Mouse (Mus musculus): ENCODE data around the gene Rcor1. TPM values are rescaled to one million over a fixed set of nuclear protein-coding genes. Genes with fewer than 3 reads are reported as not detected.

Rcor1 gene
- total RNA-seq, 2 experiments from 2014 or later: 17.6 to 19.2 TPM

DNA sequence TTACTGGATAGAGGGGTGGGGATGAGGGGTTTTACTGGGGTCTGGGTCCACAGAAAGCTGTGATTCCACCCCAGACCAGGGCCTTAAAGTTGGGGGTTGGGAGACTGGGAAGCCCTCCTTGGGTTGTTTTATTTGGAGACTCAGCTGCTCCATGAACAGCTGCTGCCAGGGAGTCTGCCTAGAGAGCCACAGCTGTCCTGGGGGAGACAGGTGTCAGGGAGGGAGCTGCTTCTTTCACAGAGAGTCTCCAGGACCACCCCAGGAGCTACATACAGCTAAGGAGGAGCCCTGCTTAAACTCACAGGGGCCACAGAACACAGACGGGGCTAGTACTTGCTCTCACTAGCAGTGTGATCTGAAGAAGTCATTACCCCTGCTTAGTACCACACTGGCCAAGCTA lies 18.0 kb upstream of the Rcor1 start:
- no peak for DNase-seq (ENCODE audit: low spot score in 2 of 2)

DNA sequence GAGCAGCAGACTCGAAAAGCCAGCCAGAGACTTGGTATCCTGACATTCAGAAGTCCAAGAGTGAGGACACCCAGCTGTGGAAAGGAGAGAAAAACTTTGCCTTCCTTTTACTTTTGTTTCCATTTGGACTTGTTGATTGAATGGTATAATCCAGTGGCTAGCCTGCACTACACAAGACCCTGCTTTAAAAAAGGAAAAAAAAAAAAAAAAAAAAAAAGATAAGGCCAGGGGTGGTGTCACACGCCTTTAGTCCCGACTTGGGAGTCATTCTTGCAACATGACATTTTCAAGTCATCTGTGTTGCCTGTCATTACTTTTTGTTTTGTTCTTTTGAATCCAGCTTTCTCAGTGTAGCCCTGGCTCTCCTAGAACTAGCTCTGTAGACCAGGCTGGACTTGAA lies 17.6 kb upstream of the Rcor1 start:
- no peak for DNase-seq (ENCODE audit: low spot score in 2 of 2)

GRCm38 (mm10) chr12:111028176-111029167 lies 10.7 kb upstream of the Rcor1 start:
- no peak for DNase-seq (ENCODE audit: low spot score in 2 of 2)

DNA sequence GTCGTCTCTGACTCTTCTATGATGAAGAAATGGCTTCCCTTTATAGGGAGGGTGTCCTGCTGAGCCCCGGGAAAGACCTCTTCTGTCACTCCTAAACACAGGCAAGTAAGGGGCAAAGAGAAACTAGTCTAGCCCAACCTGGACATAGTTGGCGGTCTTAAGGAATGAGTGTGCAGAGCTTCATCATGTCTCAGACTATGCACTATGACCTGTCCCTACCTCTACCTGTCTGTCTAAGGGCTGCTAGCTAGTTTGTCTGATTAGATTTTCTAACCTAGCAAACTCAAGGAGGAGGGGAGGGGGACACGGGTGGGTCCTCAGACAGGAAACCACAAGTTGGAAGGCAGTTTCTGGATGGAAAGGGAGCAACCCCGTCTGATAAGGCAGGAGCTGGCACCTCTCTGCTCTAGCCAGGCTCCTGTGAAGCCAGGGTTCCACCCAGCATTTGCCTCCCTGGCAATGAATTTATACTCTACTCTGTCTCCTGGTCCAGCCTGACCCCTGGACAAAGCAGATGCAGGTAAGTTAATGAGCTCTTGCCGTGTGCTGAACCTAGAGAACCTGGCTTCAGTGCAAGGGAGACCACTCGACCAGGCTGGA lies 9.8 kb upstream of the Rcor1 start:
- no peak for DNase-seq (ENCODE audit: low spot score in 2 of 2)

- no peak for DNase-seq (ENCODE audit: low spot score in 2 of 2)
Observed at GRCm38 (mm10) chr12:111032839-111033238, 6.3 kb upstream of the Rcor1 start.

DNA sequence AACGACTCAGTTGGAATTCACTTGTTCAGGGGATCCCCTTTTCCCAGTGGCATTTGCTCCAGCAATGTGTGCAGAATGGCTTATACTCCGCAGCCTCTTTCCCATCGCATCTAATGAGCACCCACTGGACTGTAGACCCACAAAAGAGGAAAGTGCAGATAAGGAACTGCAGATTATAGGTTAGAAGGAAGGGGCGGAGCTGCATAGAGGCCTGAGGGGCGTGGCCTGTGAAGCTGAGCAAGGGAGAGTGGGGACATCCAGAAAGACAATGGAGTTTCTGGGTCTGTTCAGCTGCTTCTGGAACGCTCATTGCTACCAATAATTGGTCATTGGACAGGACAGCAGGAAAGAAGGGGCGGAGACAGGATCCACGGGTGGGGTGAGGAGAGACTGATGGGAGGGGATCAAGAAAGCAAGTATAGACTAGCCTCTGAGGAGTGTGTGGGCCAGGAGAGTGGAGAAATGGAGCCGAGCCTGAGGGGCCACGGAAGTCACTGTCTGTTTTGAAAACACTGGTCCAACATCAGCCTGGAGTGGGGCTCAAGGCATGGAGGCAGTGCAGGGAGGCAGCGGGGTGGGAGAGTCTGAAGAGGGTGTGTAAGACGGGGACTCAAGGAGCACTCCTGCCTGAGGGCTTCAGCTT lies 3.8 kb upstream of the Rcor1 start:
- no peak for DNase-seq (ENCODE audit: low spot score in 2 of 2)

DNA sequence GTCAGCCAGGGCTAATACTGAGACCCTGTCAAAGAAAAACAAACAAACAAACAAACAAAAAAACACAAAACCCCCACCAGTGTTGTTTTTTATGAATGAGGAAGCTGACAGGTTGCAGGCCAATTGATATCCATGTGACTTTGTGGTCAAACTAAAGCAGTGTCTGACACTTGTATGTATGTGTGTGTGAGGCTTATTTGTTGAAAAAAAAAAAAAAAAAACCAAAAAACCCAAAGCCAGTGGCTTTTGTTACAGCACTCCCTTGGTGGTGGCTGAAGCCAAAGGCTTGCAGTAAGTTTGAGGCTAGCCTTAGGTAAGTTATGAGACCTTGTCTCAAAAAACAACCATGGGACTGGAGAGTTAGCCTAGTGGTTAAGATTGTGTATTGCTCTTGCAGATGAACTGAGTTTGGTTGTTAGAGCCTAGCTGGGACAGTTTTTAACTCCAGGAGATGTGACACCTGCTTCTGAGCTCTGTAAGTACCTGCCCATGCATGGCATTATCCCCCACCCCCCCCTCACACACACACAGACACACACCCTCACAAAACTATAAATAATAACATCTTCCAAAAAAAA lies 2.9 kb upstream of the Rcor1 start:
- no peak for DNase-seq (ENCODE audit: low spot score in 2 of 2)

DNA sequence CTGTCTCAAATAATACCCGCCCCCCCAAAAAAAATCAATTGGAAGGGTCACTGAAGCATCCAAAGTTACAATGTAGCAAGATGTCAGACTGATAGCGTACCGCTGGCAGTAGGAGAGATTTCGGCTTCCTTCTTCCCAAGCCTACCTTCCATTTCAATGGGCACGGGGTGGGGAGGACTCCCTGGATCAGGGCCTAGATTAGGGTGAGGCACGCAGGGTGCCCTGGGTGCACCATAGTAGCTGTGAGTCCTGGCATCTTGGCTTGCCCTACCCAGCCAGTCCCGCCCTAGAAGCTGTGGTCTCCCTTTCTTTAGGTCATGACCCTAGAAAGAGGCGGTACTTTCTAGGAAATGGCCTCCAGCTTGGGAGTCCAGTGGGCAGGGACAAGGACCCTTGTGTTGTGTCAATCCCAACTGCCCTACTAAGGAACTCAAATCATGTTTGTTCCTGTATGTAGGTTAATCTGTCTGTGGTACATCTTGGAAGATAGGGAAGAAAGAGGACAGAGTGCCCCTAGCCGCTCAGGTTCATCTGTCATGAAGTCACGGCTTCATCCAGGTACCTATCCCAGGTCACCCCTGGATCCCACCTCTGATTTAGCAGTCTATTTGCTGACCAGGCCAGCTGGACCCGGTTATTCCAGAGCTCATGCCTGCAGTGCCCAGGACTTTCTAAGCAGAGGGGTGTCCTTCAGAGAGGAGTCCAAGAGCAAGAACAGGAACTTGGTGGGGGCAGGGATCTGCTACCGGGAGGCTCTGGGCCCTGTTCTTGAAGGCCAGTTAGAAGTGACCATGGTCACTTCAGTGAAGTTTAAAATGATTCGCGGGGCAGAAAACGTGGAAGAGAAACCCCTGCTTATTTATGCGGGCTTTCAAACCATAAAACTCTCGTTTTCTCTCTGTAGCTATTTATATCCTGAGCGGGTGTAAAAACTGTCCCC lies 1.6 kb upstream of the Rcor1 start:
- no peak for DNase-seq (ENCODE audit: low spot score in 2 of 2)

DNA sequence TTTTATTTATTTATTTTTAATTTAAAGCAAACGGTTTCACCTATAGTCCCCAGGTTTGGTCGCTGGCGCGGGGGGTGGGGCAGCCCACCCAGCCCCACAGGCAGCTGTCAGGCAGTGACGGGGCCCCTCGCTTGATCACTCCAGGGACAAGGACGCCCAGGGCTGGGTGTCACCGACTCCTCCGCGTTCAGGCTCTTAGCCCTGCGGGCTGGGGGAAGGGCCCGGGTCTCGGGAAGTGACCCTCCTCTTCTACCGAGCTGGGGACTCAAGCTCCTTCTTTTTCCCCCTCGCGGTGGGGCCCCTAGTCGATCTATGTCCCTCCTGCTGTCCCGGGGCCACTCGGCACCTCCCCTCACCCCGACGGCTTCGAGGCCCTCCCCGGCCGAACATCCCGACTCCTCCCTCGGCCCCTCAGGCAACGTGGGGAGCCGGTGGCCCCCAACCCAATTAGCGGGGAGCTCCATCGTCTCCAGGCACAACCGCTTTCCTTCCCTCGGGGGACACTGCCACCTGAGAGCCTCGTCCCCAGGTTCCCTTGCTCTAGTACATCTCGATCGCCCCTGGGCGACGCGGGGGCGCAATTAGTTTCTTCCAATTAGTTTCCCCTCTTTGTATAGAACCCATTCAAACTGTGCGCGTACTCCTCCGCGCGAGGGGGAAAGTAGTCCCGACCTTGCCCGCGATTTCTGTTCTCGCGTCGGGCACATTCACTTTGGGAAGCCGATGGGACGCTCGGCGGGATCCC lies 748 bp upstream of the Rcor1 start:
- DNase-seq (ENCODE audit: low spot score in 2 of 2): peak; percentile 55 to 92

GRCm38 (mm10) chr12:111039771-111040530 lies 800 bp downstream of the Rcor1 start:
- peak in 1 of 2 experiments; percentile 28 for DNase-seq (ENCODE audit: low spot score in 2 of 2)

DNA sequence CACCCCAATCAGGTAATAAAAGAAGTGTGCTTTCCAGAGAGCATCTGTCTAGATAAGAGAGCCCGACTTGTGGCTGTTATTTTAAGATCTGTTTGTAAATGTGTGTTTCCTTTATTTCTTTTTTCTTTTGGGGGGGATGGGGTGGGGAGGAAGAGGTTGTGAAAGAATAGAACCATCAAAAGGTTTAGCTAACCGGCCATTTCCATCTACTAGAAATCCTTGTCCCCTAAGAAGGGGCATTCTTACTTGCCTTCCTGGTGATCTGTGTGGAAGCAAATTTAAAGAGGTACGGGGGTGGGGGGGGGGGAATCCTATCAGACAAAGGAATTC lies 1.3 kb downstream of the Rcor1 start:
- DNase-seq (ENCODE audit: low spot score in 2 of 2): no peak

DNA sequence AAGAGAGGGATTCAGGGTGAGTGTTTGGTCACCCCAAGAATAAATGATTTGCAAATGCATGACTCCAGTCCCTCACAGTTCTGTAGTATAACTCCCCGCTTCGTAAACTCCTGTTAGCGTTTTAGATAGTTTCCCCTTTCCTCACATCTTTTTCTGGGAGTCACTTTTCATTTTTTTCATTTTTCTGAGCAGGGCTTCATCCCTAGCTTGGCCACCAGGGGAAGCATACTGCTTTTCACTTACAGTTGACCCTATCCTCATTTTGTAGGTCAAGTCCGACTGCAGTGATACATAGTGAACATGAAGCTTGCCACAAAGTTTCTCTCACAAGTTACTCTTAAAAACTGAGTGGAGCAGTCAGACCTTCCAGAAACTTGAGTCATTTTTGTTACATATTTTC lies 2.0 kb downstream of the Rcor1 start:
- DNase-seq (ENCODE audit: low spot score in 2 of 2): no peak

GRCm38 (mm10) chr12:111042365-111042764 lies 3.2 kb downstream of the Rcor1 start:
- DNase-seq (ENCODE audit: low spot score in 2 of 2): no peak

GRCm38 (mm10) chr12:111044880-111045279 lies 5.7 kb downstream of the Rcor1 start:
- no peak for DNase-seq (ENCODE audit: low spot score in 2 of 2)

GRCm38 (mm10) chr12:111046866-111047265 lies 7.7 kb downstream of the Rcor1 start:
- DNase-seq (ENCODE audit: low spot score in 2 of 2): no peak

GRCm38 (mm10) chr12:111048201-111048600 lies 9.1 kb downstream of the Rcor1 start:
- no peak for DNase-seq (ENCODE audit: low spot score in 2 of 2)

GRCm38 (mm10) chr12:111050256-111050655 lies 11.1 kb downstream of the Rcor1 start:
- DNase-seq (ENCODE audit: low spot score in 2 of 2): peak in 1 of 2 experiments; percentile 29

- DNase-seq (ENCODE audit: low spot score in 2 of 2): no peak
Observed at GRCm38 (mm10) chr12:111063361-111063760, 24.2 kb downstream of the Rcor1 start.

- no peak for DNase-seq (ENCODE audit: low spot score in 2 of 2)
Observed at GRCm38 (mm10) chr12:111064220-111064619, 25.1 kb downstream of the Rcor1 start.
